Mouse (Mus musculus) heart, adult 8-10 months (tissue): ENCODE data around the gene Il17rd. TPM values are rescaled to one million over a fixed set of nuclear protein-coding genes. Genes with fewer than 3 reads are reported as not detected.

Experiments
- DNase-seq: peaks from one replicate; pipeline ENCODE4 v3.0.0; 2022; ENCODE audit warnings: low spot score
- total RNA-seq, 4 experiments: library from RNA; stranded (reverse); gene quantifications; 2 replicates each; pipeline ENCODE4 v1.2.4; 2022

Gene Il17rd
- total RNA-seq, 4 experiments from 2014 or later: 3.1 to 4.4 (median 3.5) TPM

- DNase-seq: no peak
Observed at GRCm38 (mm10) chr14:27142680-27143079, 103.9 kb downstream of the Il17rd start.

- DNase-seq: peak; percentile 28
Observed at GRCm38 (mm10) chr14:27145171-27146045, 106.7 kb downstream of the Il17rd start.

- DNase-seq: no peak
Observed at GRCm38 (mm10) chr14:27147726-27148125, 109.0 kb downstream of the Il17rd start.

- DNase-seq: no peak
Observed at GRCm38 (mm10) chr14:27149401-27149800, 110.7 kb downstream of the Il17rd start.

- DNase-seq: no peak
Observed at GRCm38 (mm10) chr14:27150011-27150640, 111.4 kb downstream of the Il17rd start.

- no peak for DNase-seq
Observed at GRCm38 (mm10) chr14:27151432-27151831, 112.7 kb downstream of the Il17rd start.

GRCm38 (mm10) chr14:27155088-27155487, 116.3 kb downstream of the Il17rd start:
- no peak for DNase-seq

- DNase-seq: no peak
Observed at GRCm38 (mm10) chr14:27156032-27156431, 117.3 kb downstream of the Il17rd start.

Other genes starting within 250 kb of the Il17rd start
- 100 to 1,000 TPM; 103 to 126 (median 118) TPM for gene Asb14, start 144.4 kb upstream of the Il17rd start, total RNA-seq
- 10 to 100 TPM; 12.7 to 23.4 (median 17.5) TPM for gene Appl1, start 67.7 kb upstream of the Il17rd start, total RNA-seq
- gene Hesx1, start 44.5 kb upstream of the Il17rd start, total RNA-seq: not detected
- 10 to 100 TPM; 19.5 to 27.9 (median 23.9) TPM for gene Arhgef3, start 76.0 kb downstream of the Il17rd start, total RNA-seq